Mouse (Mus musculus): Measurements from ENCODE around the gene Gm5724. TPM values are rescaled to one million over a fixed set of nuclear protein-coding genes. Genes with fewer than 3 reads are reported as not detected.

The Gm5724 gene
- polyA plus RNA-seq (2015; fragmentation: Nextera tagmentation; extraction: Ambion mirVana), result not detected in 2 replicates

- 82% methylated on average over 3 of the region's 3 CpGs for WGBS
- TF ChIP-seq CTCF (IDR thresholded peaks at IDR 0.05; ENCODE audit: low read depth), result no peak
These were observed at the start of gene Gm5724 for GRCm38 (mm10) chr6:141773710-141774109. Gene Gm5724, minus strand, starts transcription at chr6:141773810.

GRCm38 (mm10) chr6:141797837-141798236, 24.2 kb upstream of the Gm5724 start:
- Histone ChIP-seq H3K4me2 (replicated peaks; ENCODE audit: low read depth) (no peak overlapping the region), H3K36me3 (ENCODE audit: control insufficient read depth, insufficient read depth) (no peaks in the 10 kb centered on the region), H3K4me3 (ENCODE audit: low read depth, low read length) (no peak overlapping the region), H3K9ac (ENCODE audit: low read depth, low read length) (no peak overlapping the region), H3K27me3 (replicated peaks; ENCODE audit: control insufficient read depth, insufficient read depth, low read length) (no peaks in the 10 kb centered on the region), H3K4me1 (replicated peaks; ENCODE audit: control insufficient read depth, insufficient read depth, low read length) (no peaks in the 10 kb centered on the region), H3K27ac (ENCODE audit: low read depth, low read length) (no peak overlapping the region), H3K9me3 (ENCODE audit: control insufficient read depth) (no peaks in the 10 kb centered on the region)
- WGBS, result 29% methylated on average over 1 of the region's 1 CpGs
- ATAC-seq, result no peak
- peak; percentile 84 for TF ChIP-seq CTCF (IDR thresholded peaks at IDR 0.05; ENCODE audit: low read depth)

More at GRCm38 (mm10) chr6:141773710-141774109, at the start of gene Gm5724:
- Histone ChIP-seq H3K27me3 (replicated peaks; ENCODE audit: control insufficient read depth, insufficient read depth, low read length) (no peaks in the 10 kb centered on the region), H3K27ac (ENCODE audit: low read depth, low read length) (no peak within 1 kb of the TSS), H3K9me3 (ENCODE audit: control insufficient read depth) (no peaks in the 10 kb centered on the region), H3K36me3 (ENCODE audit: control insufficient read depth, insufficient read depth) (no peaks in the 10 kb centered on the region), H3K9ac (ENCODE audit: low read depth, low read length) (no peak within 1 kb of the TSS), H3K4me2 (replicated peaks; ENCODE audit: low read depth) (no peak within 1 kb of the TSS), H3K4me1 (replicated peaks; ENCODE audit: control insufficient read depth, insufficient read depth, low read length) (no peaks in the 10 kb centered on the region), H3K4me3 (ENCODE audit: low read depth, low read length) (no peak within 1 kb of the TSS)
- no peak for ATAC-seq

GRCm38 (mm10) chr6:141774476-141774875, 866 bp upstream of the Gm5724 start:
- Histone ChIP-seq H3K9me3 (ENCODE audit: control insufficient read depth) (no peaks in the 10 kb centered on the region), H3K36me3 (ENCODE audit: control insufficient read depth, insufficient read depth) (no peaks in the 10 kb centered on the region), H3K27ac (ENCODE audit: low read depth, low read length) (no peak overlapping the region), H3K4me3 (ENCODE audit: low read depth, low read length) (no peak overlapping the region), H3K4me1 (replicated peaks; ENCODE audit: control insufficient read depth, insufficient read depth, low read length) (no peaks in the 10 kb centered on the region), H3K4me2 (replicated peaks; ENCODE audit: low read depth) (no peak overlapping the region), H3K27me3 (replicated peaks; ENCODE audit: control insufficient read depth, insufficient read depth, low read length) (no peaks in the 10 kb centered on the region), H3K9ac (ENCODE audit: low read depth, low read length) (no peak overlapping the region)
- WGBS, result 69% methylated on average over 2 of the region's 2 CpGs
- no peak for ATAC-seq
- TF ChIP-seq CTCF (IDR thresholded peaks at IDR 0.05; ENCODE audit: low read depth), result no peak

GRCm38 (mm10) chr6:141691246-141691645, 82.4 kb downstream of the Gm5724 start:
- ATAC-seq, result no peak
- Histone ChIP-seq H3K9me3 (ENCODE audit: control insufficient read depth) (no peaks in the 10 kb centered on the region), H3K4me1 (replicated peaks; ENCODE audit: control insufficient read depth, insufficient read depth, low read length) (no peaks in the 10 kb centered on the region), H3K27me3 (replicated peaks; ENCODE audit: control insufficient read depth, insufficient read depth, low read length) (no peaks in the 10 kb centered on the region), H3K27ac (ENCODE audit: low read depth, low read length) (no peak overlapping the region), H3K4me2 (replicated peaks; ENCODE audit: low read depth) (no peak overlapping the region), H3K9ac (ENCODE audit: low read depth, low read length) (no peak overlapping the region), H3K4me3 (ENCODE audit: low read depth, low read length) (no peak overlapping the region), H3K36me3 (ENCODE audit: control insufficient read depth, insufficient read depth) (no peaks in the 10 kb centered on the region)
- no peak for TF ChIP-seq CTCF (IDR thresholded peaks at IDR 0.05; ENCODE audit: low read depth)

GRCm38 (mm10) chr6:141687008-141687407, 86.6 kb downstream of the Gm5724 start:
- no peak overlapping the region for H3K4me2 ChIP-seq (replicated peaks; ENCODE audit: low read depth)
- no peak for TF ChIP-seq CTCF (IDR thresholded peaks at IDR 0.05; ENCODE audit: low read depth)
- no peaks in the 10 kb centered on the region for H3K9me3 ChIP-seq (ENCODE audit: control insufficient read depth)
- H3K27me3 ChIP-seq (replicated peaks; ENCODE audit: control insufficient read depth, insufficient read depth, low read length), result no peaks in the 10 kb centered on the region
- no peaks in the 10 kb centered on the region for H3K36me3 ChIP-seq (ENCODE audit: control insufficient read depth, insufficient read depth)
- 65% methylated on average over 4 of the region's 4 CpGs for WGBS
- no peak overlapping the region for H3K9ac ChIP-seq (ENCODE audit: low read depth, low read length)
- H3K27ac ChIP-seq (ENCODE audit: low read depth, low read length), result no peak overlapping the region
- H3K4me1 ChIP-seq (replicated peaks; ENCODE audit: control insufficient read depth, insufficient read depth, low read length), result no peaks in the 10 kb centered on the region
- H3K4me3 ChIP-seq (ENCODE audit: low read depth, low read length), result no peak overlapping the region
- no peak for ATAC-seq

Other genes with a start within 250 kb of the Gm5724 start
- gene Slco1c1, start 249.4 kb downstream of the Gm5724 start, polyA plus RNA-seq (2015; fragmentation: Nextera tagmentation; extraction: Ambion mirVana), result 0.13 and 0.16 TPM in 2 replicates
- gene Slco1b2, start 144.3 kb downstream of the Gm5724 start, polyA plus RNA-seq (2015; fragmentation: Nextera tagmentation; extraction: Ambion mirVana), result 0.05 and 0.08 TPM in 2 replicates
- gene Slco1a4, start 82.4 kb upstream of the Gm5724 start, polyA plus RNA-seq (2015; fragmentation: Nextera tagmentation; extraction: Ambion mirVana), result 0.03 TPM in 1 of 2 replicates, not detected in the other
- not detected in 2 replicates for gene Slco1a1, start 173.2 kb upstream of the Gm5724 start, polyA plus RNA-seq (2015; fragmentation: Nextera tagmentation; extraction: Ambion mirVana)
- gene Gm6614, start 237.6 kb upstream of the Gm5724 start, polyA plus RNA-seq (2015; fragmentation: Nextera tagmentation; extraction: Ambion mirVana), result not detected in 2 replicates

All from intestine, postnatal 0 days (tissue).